Mouse (Mus musculus) brain, embryonic 14.5 days (tissue): Measurements from ENCODE around the gene Ralgds. TPM values are rescaled to one million over a fixed set of nuclear protein-coding genes. Genes with fewer than 3 reads are reported as not detected.

Experiments
- DNase-seq: peaks from one replicate; pipeline ENCODE4 v3.0.0-alpha.2; 2011; ENCODE audit warnings: low read depth
- CTCF ChIP-seq: fragments of 200-500 bp; IDR thresholded peaks from 2 replicates; pipeline ENCODE4 v1.5.1; 2012; ENCODE audit warnings: inconsistent platforms, mild to moderate bottlenecking, moderate library complexity, borderline replicate concordance; ENCODE audit not compliant: insufficient read depth, insufficient read length; ENCODE audit errors: extremely low read depth
- POLR2A ChIP-seq: fragments of 200-500 bp; IDR thresholded peaks from 2 replicates; pipeline ENCODE4 v1.6.1; 2012; ENCODE audit warnings: mild to moderate bottlenecking, inconsistent platforms, borderline replicate concordance; ENCODE audit not compliant: poor library complexity, insufficient read depth, insufficient read length, severe bottlenecking; ENCODE audit errors: extremely low read depth
- polyA plus RNA-seq: library from polyadenylated mRNA; depleted of rRNA; stranded (reverse); fragments of >200 nt; gene quantifications from 2 replicates; pipeline ENCODE4 v1.2.3, GENCODE M21; 2012

The Ralgds gene
- polyA plus RNA-seq, 1 experiment = 191 TPM

GRCm38 (mm10) chr2:28513431-28514370 is 776 bp downstream of the Ralgds start:
- TF ChIP-seq CTCF = no peak
- no peak for TF ChIP-seq POLR2A
- DNase-seq = peak; percentile 51

GRCm38 (mm10) chr2:28514489-28514888 is 1.6 kb downstream of the Ralgds start:
- TF ChIP-seq CTCF (peak; percentile 91), POLR2A (no peak)
- peak; percentile 89 for DNase-seq

- TF ChIP-seq POLR2A (no peak), CTCF (peak; percentile 67; the same call in 1 of the 2 replicates)
- DNase-seq = peak; percentile 77
These were observed 4.4 kb downstream of the Ralgds start for GRCm38 (mm10) chr2:28517206-28517909.

GRCm38 (mm10) chr2:28518231-28518630 is 5.3 kb downstream of the Ralgds start:
- DNase-seq = peak; percentile 75
- TF ChIP-seq POLR2A (no peak), CTCF (no peak)

- no peak for DNase-seq
- TF ChIP-seq CTCF (no peak), POLR2A (no peak)
These were observed 7.7 kb downstream of the Ralgds start for GRCm38 (mm10) chr2:28520581-28520980.

- DNase-seq = no peak
- TF ChIP-seq CTCF (no peak), POLR2A (no peak)
These were observed 8.7 kb downstream of the Ralgds start for GRCm38 (mm10) chr2:28521571-28522151.

- TF ChIP-seq CTCF (no peak), POLR2A (no peak)
- DNase-seq = no peak
These were observed 9.2 kb downstream of the Ralgds start for GRCm38 (mm10) chr2:28522166-28522565.

- TF ChIP-seq POLR2A = no peak
- TF ChIP-seq CTCF = no peak
- peak; percentile 98 for DNase-seq
These were observed 10.8 kb downstream of the Ralgds start for GRCm38 (mm10) chr2:28523643-28524117.

- TF ChIP-seq CTCF = no peak
- TF ChIP-seq POLR2A = no peak
- no peak for DNase-seq
These were observed 11.5 kb downstream of the Ralgds start for GRCm38 (mm10) chr2:28524406-28524805.

GRCm38 (mm10) chr2:28525219-28525942 is 12.5 kb downstream of the Ralgds start:
- TF ChIP-seq CTCF (no peak), POLR2A (no peak)
- DNase-seq = peak; percentile 82

- TF ChIP-seq POLR2A = no peak
- peak; percentile 32; the same call in 1 of the 2 replicates for TF ChIP-seq CTCF
These were observed 13.3 kb downstream of the Ralgds start for GRCm38 (mm10) chr2:28525943-28526876.

More at GRCm38 (mm10) chr2:28525943-28526876, 13.3 kb downstream of the Ralgds start:
- DNase-seq = peak; percentile 35
